Mouse (Mus musculus): ENCODE data around the gene Olfr901. TPM values are rescaled to one million over a fixed set of nuclear protein-coding genes. Genes with fewer than 3 reads are reported as not detected.
A peak's percentile ranks its signal among the peaks of the same experiment; 100 is the strongest.
"Not testable (repeated sequence)": the region's sequence is repeated elsewhere in the genome, so short reads cannot be mapped to it uniquely, and the experiment has no call there.

Gene Olfr901
- not detected in 2 replicates for polyA plus RNA-seq (2014; fragmentation: Nextera tagmentation; extraction: Ambion mirVana)

- no peak within 1 kb of the TSS for H3K4me2 ChIP-seq (ENCODE audit: low read depth, low read length)
- DNase-seq (ENCODE audit: low spot score) (no peak), ATAC-seq (ENCODE audit: low read depth) (no peak)
- no peak within 1 kb of the TSS for H3K4me3 ChIP-seq (ENCODE audit: low read depth, low read length)
- no peaks in the 10 kb centered on the region for H3K36me3 ChIP-seq (ENCODE audit: control insufficient read depth, insufficient read depth, low read length)
- WGBS: 82% methylated on average over 1 of the region's 1 CpGs
- H3K9ac ChIP-seq (ENCODE audit: low read depth, low read length): no peak within 1 kb of the TSS
- no peaks in the 10 kb centered on the region for H3K9me3 ChIP-seq (ENCODE audit: control insufficient read depth, low read length)
- no peaks in the 10 kb centered on the region for H3K27me3 ChIP-seq (replicated peaks; ENCODE audit: control insufficient read depth, insufficient read depth, low read length)
- no peak within 1 kb of the TSS for H3K27ac ChIP-seq (replicated peaks; ENCODE audit: low read depth, low read length)
- H3K4me1 ChIP-seq (ENCODE audit: control insufficient read depth, insufficient read depth, low read length): no peaks in the 10 kb centered on the region
Observed at GRCm38 (mm10) chr9:38429155-38429554, at the start of gene Olfr901. Gene Olfr901, plus strand, starts transcription at chr9:38429455.

DNA sequence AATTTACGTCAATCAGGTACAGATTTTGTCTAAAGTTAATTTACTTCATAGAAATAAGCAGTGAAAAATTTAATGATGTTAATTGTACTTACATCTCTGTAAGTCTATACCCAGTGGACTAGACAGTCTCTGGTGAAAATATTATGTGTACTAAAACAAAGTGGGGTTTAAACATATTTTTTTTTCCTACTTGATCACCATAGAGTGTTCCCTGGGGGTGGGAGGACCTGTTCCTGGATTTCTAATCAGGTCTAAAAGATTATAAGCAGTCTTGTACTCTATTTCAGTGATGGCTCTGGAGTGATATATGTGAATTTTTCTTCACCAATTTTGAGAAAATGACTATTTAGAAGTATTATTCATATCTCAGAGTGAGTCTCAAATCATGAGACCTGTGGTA lies 27.9 kb upstream of the Olfr901 start, which contains the start of gene Olfr147:
Olfr147 (plus strand) TSS at position 301 of the 400 bp plus-strand sequence.
- H3K4me3 ChIP-seq (ENCODE audit: low read depth, low read length): no peak within 1 kb of the TSS
- WGBS: 83% methylated on average over 1 of the region's 1 CpGs
- H3K4me2 ChIP-seq (ENCODE audit: low read depth, low read length): no peak within 1 kb of the TSS
- H3K27me3 ChIP-seq (replicated peaks; ENCODE audit: control insufficient read depth, insufficient read depth, low read length): no peaks in the 10 kb centered on the region
- DNase-seq (ENCODE audit: low spot score) (no peak), ATAC-seq (ENCODE audit: low read depth) (no peak)
- no peak within 1 kb of the TSS for H3K9ac ChIP-seq (ENCODE audit: low read depth, low read length)
- H3K4me1 ChIP-seq (ENCODE audit: control insufficient read depth, insufficient read depth, low read length): no peaks in the 10 kb centered on the region
- no peaks in the 10 kb centered on the region for H3K36me3 ChIP-seq (ENCODE audit: control insufficient read depth, insufficient read depth, low read length)
- no peak within 1 kb of the TSS for H3K27ac ChIP-seq (replicated peaks; ENCODE audit: low read depth, low read length)
- no peaks in the 10 kb centered on the region for H3K9me3 ChIP-seq (ENCODE audit: control insufficient read depth, low read length)

DNA sequence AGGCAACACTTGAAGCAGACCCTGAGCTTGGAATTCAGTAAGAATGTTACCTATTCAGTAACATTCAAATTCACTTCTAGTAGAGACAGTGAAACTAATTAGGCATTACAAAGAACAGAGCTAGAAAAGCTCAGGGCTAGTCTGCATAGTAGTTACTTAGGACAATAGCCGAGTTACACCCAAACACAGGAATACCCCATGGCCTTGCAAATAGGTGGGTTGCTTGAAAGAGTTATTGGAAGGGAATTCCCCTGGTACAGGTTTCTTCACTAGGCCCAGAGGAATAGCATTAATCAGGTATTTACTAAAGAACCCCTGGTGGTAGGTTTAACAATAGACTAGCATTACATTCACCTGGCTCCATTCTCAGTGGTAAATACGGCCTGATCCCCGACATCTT lies 21.8 kb upstream of the Olfr901 start:
- not testable (repeated sequence) for H3K4me1 ChIP-seq (ENCODE audit: control insufficient read depth, insufficient read depth, low read length); DNase-seq (ENCODE audit: low spot score); H3K9ac ChIP-seq (ENCODE audit: low read depth, low read length); H3K4me3 ChIP-seq (ENCODE audit: low read depth, low read length); ATAC-seq (ENCODE audit: low read depth); H3K9me3 ChIP-seq (ENCODE audit: control insufficient read depth, low read length); H3K27me3 ChIP-seq (replicated peaks; ENCODE audit: control insufficient read depth, insufficient read depth, low read length); H3K36me3 ChIP-seq (ENCODE audit: control insufficient read depth, insufficient read depth, low read length); H3K4me2 ChIP-seq (ENCODE audit: low read depth, low read length); H3K27ac ChIP-seq (replicated peaks; ENCODE audit: low read depth, low read length)
- WGBS: 88% methylated on average over 3 of the region's 3 CpGs

GRCm38 (mm10) chr9:38413502-38413901 lies 15.8 kb upstream of the Olfr901 start:
- 91% methylated on average over 14 of the region's 14 CpGs for WGBS
- H3K9ac ChIP-seq (ENCODE audit: low read depth, low read length); H3K9me3 ChIP-seq (ENCODE audit: control insufficient read depth, low read length); H3K4me1 ChIP-seq (ENCODE audit: control insufficient read depth, insufficient read depth, low read length); H3K36me3 ChIP-seq (ENCODE audit: control insufficient read depth, insufficient read depth, low read length); H3K4me3 ChIP-seq (ENCODE audit: low read depth, low read length); H3K27me3 ChIP-seq (replicated peaks; ENCODE audit: control insufficient read depth, insufficient read depth, low read length); H3K4me2 ChIP-seq (ENCODE audit: low read depth, low read length); H3K27ac ChIP-seq (replicated peaks; ENCODE audit: low read depth, low read length); ATAC-seq (ENCODE audit: low read depth): not testable (repeated sequence)
- peak; percentile 38 for DNase-seq (ENCODE audit: low spot score)

DNA sequence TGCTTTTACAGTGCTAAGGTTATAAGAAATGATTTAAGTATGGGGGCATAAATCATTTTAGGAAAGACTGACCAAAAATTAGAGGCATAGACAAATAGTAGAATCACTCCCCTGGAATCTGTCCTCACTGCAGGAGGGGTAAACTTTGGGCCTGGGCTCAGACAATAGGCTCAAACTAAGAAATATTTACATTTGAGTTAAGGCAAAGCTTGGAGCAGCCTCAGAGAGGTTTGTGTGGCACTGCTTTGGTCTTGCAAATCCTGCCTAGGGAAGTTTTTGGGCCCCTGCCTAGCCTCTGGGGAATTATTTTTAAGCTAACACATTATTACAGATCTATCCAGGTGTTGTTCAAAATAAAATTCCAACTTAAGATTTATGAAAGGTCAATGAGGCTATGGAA lies 5.5 kb upstream of the Olfr901 start:
- Histone ChIP-seq H3K4me3 (ENCODE audit: low read depth, low read length) (no peak overlapping the region), H3K27me3 (replicated peaks; ENCODE audit: control insufficient read depth, insufficient read depth, low read length) (no peaks in the 10 kb centered on the region), H3K4me2 (ENCODE audit: low read depth, low read length) (no peak overlapping the region), H3K27ac (replicated peaks; ENCODE audit: low read depth, low read length) (no peak overlapping the region), H3K9me3 (ENCODE audit: control insufficient read depth, low read length) (no peaks in the 10 kb centered on the region), H3K36me3 (ENCODE audit: control insufficient read depth, insufficient read depth, low read length) (no peaks in the 10 kb centered on the region), H3K4me1 (ENCODE audit: control insufficient read depth, insufficient read depth, low read length) (no peaks in the 10 kb centered on the region), H3K9ac (ENCODE audit: low read depth, low read length) (no peak overlapping the region)
- no peak for DNase-seq (ENCODE audit: low spot score)
- ATAC-seq (ENCODE audit: low read depth): no peak

DNA sequence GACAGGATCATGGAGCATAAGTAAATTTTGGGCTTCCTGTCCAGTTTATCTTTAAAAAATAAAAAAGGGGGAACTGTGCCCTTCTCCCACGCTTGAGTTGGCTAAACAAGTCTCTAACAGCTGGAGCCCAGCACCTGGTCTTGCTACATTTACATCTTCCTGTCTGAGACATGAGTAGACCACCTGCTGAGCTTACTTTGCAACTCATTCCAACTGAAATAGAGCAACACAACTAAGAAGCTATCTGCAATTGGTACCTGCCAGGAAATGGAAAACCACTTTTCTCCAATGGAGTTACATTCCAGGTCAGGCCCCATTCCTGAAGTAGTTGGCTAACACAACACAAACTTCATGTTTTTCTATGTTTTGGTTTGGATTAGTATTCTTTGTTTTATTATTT lies 2.2 kb upstream of the Olfr901 start:
- H3K4me2 ChIP-seq (ENCODE audit: low read depth, low read length): no peak overlapping the region
- 36% methylated on average over 1 of the region's 1 CpGs for WGBS
- no peak for DNase-seq (ENCODE audit: low spot score)
- no peaks in the 10 kb centered on the region for H3K9me3 ChIP-seq (ENCODE audit: control insufficient read depth, low read length)
- no peaks in the 10 kb centered on the region for H3K36me3 ChIP-seq (ENCODE audit: control insufficient read depth, insufficient read depth, low read length)
- H3K9ac ChIP-seq (ENCODE audit: low read depth, low read length): no peak overlapping the region
- ATAC-seq (ENCODE audit: low read depth): no peak
- H3K27me3 ChIP-seq (replicated peaks; ENCODE audit: control insufficient read depth, insufficient read depth, low read length): no peaks in the 10 kb centered on the region
- H3K27ac ChIP-seq (replicated peaks; ENCODE audit: low read depth, low read length): no peak overlapping the region
- no peaks in the 10 kb centered on the region for H3K4me1 ChIP-seq (ENCODE audit: control insufficient read depth, insufficient read depth, low read length)
- H3K4me3 ChIP-seq (ENCODE audit: low read depth, low read length): no peak overlapping the region

DNA sequence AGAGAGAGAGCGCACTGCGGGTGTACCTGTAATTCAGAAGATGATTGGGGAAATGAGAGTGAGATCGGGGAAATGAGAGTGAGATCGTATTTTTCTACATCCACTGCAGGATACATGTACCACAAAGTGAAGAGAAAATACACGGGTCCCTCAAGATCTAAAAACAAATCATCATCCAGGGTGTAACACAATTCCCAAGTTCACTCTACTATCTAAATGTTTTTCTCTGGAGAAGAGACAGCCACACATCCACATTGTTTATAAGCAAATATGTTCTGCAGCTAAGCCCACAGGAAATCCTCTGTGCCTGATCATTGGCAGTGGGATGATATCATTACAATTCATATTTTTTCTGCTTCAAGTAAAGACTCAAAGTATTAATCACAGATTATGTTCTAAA lies 18.1 kb downstream of the Olfr901 start, which contains the start of gene Olfr902:
Olfr902 (plus strand) TSS at position 301 of the 400 bp plus-strand sequence.
- Histone ChIP-seq H3K4me1 (ENCODE audit: control insufficient read depth, insufficient read depth, low read length) (no peaks in the 10 kb centered on the region), H3K27ac (replicated peaks; ENCODE audit: low read depth, low read length) (no peak within 1 kb of the TSS), H3K36me3 (ENCODE audit: control insufficient read depth, insufficient read depth, low read length) (no peaks in the 10 kb centered on the region), H3K4me2 (ENCODE audit: low read depth, low read length) (no peak within 1 kb of the TSS), H3K9ac (ENCODE audit: low read depth, low read length) (no peak within 1 kb of the TSS), H3K4me3 (ENCODE audit: low read depth, low read length) (no peak within 1 kb of the TSS), H3K27me3 (replicated peaks; ENCODE audit: control insufficient read depth, insufficient read depth, low read length) (no peaks in the 10 kb centered on the region), H3K9me3 (ENCODE audit: control insufficient read depth, low read length) (no peaks in the 10 kb centered on the region)
- DNase-seq (ENCODE audit: low spot score): no peak
- ATAC-seq (ENCODE audit: low read depth): no peak
- WGBS: 83% methylated on average over 5 of the region's 5 CpGs

GRCm38 (mm10) chr9:38462844-38463243 lies 33.6 kb downstream of the Olfr901 start, which contains the start of gene Olfr904:
Gene Olfr904, plus strand, starts transcription at chr9:38463144.
- Histone ChIP-seq H3K9ac (ENCODE audit: low read depth, low read length) (no peak within 1 kb of the TSS), H3K27ac (replicated peaks; ENCODE audit: low read depth, low read length) (no peak within 1 kb of the TSS), H3K9me3 (ENCODE audit: control insufficient read depth, low read length) (no peaks in the 10 kb centered on the region), H3K27me3 (replicated peaks; ENCODE audit: control insufficient read depth, insufficient read depth, low read length) (no peaks in the 10 kb centered on the region), H3K4me2 (ENCODE audit: low read depth, low read length) (no peak within 1 kb of the TSS), H3K36me3 (ENCODE audit: control insufficient read depth, insufficient read depth, low read length) (no peaks in the 10 kb centered on the region), H3K4me1 (ENCODE audit: control insufficient read depth, insufficient read depth, low read length) (no peaks in the 10 kb centered on the region), H3K4me3 (ENCODE audit: low read depth, low read length) (no peak within 1 kb of the TSS)
- ATAC-seq (ENCODE audit: low read depth) (no peak), DNase-seq (ENCODE audit: low spot score) (no peak)

DNA sequence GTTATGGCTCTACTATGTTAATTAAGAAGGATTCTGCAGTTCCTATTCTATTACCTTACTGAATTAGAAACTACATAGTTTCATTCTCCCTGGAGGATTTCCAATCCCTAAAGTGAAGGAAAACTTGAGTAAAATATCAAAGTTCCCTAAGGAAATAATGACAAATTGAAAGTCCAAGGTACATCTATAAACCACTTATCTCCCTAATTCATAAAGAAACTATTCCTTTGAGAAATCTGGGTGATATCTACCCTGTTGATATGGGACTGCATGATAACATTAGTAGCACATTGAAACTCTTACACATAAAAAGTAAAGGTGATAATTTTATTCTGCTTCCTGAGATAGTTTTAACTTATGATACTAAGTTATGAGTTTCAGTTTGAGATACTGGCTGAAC lies 41.6 kb downstream of the Olfr901 start, which contains the start of gene Olfr905:
Olfr905 (plus strand) TSS at position 301 of the 400 bp plus-strand sequence.
- Histone ChIP-seq H3K36me3 (ENCODE audit: control insufficient read depth, insufficient read depth, low read length) (no peaks in the 10 kb centered on the region), H3K27me3 (replicated peaks; ENCODE audit: control insufficient read depth, insufficient read depth, low read length) (no peaks in the 10 kb centered on the region), H3K27ac (replicated peaks; ENCODE audit: low read depth, low read length) (no peak within 1 kb of the TSS), H3K4me1 (ENCODE audit: control insufficient read depth, insufficient read depth, low read length) (no peaks in the 10 kb centered on the region), H3K4me2 (ENCODE audit: low read depth, low read length) (no peak within 1 kb of the TSS), H3K4me3 (ENCODE audit: low read depth, low read length) (no peak within 1 kb of the TSS), H3K9me3 (ENCODE audit: control insufficient read depth, low read length) (no peaks in the 10 kb centered on the region), H3K9ac (ENCODE audit: low read depth, low read length) (no peak within 1 kb of the TSS)
- DNase-seq (ENCODE audit: low spot score) (no peak), ATAC-seq (ENCODE audit: low read depth) (no peak)
